Mouse (Mus musculus): ENCODE measurements around the gene Mcm9. TPM values are rescaled to one million over a fixed set of nuclear protein-coding genes. Genes with fewer than 3 reads are reported as not detected.

Gene Mcm9
- polyA plus RNA-seq, 3 experiments from 2014 or later: 2.4 to 5.9 (median 4.7) TPM

GRCm38 (mm10) chr10:53580137-53580536 is 50.1 kb downstream of the Mcm9 start:
- no peak for ATAC-seq

GRCm38 (mm10) chr10:53568531-53568930 is 61.7 kb downstream of the Mcm9 start:
- ATAC-seq: no peak

- ATAC-seq: no peak
Observed at GRCm38 (mm10) chr10:53565538-53565937, 64.7 kb downstream of the Mcm9 start.

GRCm38 (mm10) chr10:53562001-53562400 is 68.2 kb downstream of the Mcm9 start:
- ATAC-seq: no peak

GRCm38 (mm10) chr10:53537596-53537995 is 92.6 kb downstream of the Mcm9 start:
- no peak for ATAC-seq

- ATAC-seq: no peak
Observed at GRCm38 (mm10) chr10:53532297-53532696, 97.9 kb downstream of the Mcm9 start.

GRCm38 (mm10) chr10:53527838-53528773 is 102.1 kb downstream of the Mcm9 start:
- peak; percentile 38 for ATAC-seq

- no peak for ATAC-seq
Observed at GRCm38 (mm10) chr10:53527344-53527743, 102.9 kb downstream of the Mcm9 start.

GRCm38 (mm10) chr10:53526350-53526749 is 103.9 kb downstream of the Mcm9 start:
- peak; percentile 46 for ATAC-seq

GRCm38 (mm10) chr10:53525265-53525976 is 104.8 kb downstream of the Mcm9 start:
- peak; percentile 75 for ATAC-seq

GRCm38 (mm10) chr10:53519068-53519954 is 110.9 kb downstream of the Mcm9 start:
- no peak for ATAC-seq

- ATAC-seq: no peak
Observed at GRCm38 (mm10) chr10:53518599-53518913, 111.7 kb downstream of the Mcm9 start.

- peak; percentile 61 for ATAC-seq
Observed at GRCm38 (mm10) chr10:53517770-53518598, 112.3 kb downstream of the Mcm9 start.

GRCm38 (mm10) chr10:53512491-53512890 is 117.7 kb downstream of the Mcm9 start:
- ATAC-seq: no peak

- peak; percentile 76 for ATAC-seq
Observed at GRCm38 (mm10) chr10:53509158-53509773, 121.0 kb downstream of the Mcm9 start.

GRCm38 (mm10) chr10:53508676-53509075 is 121.6 kb downstream of the Mcm9 start:
- ATAC-seq: no peak

GRCm38 (mm10) chr10:53505526-53505925 is 124.7 kb downstream of the Mcm9 start:
- peak; percentile 56 for ATAC-seq

- ATAC-seq: no peak
Observed at GRCm38 (mm10) chr10:53505069-53505468, 125.2 kb downstream of the Mcm9 start.

- no peak for ATAC-seq
Observed at GRCm38 (mm10) chr10:53502875-53503816, 127.1 kb downstream of the Mcm9 start.

GRCm38 (mm10) chr10:53502471-53502870 is 127.8 kb downstream of the Mcm9 start:
- ATAC-seq: no peak
